Mouse (Mus musculus): ENCODE measurements around the gene Tacc2. TPM values are rescaled to one million over a fixed set of nuclear protein-coding genes. Genes with fewer than 3 reads are reported as not detected.

Tacc2 gene
- polyA plus RNA-seq, 1 experiment, result 43.4 TPM

- Histone ChIP-seq H3K4me1 (ENCODE audit: control insufficient read depth, insufficient read depth, low read length) (peaks cover 24% of the 10 kb centered on the region), H3K4me3 (ENCODE audit: insufficient read depth, low read length) (no peak overlapping the region), H3K27ac (ENCODE audit: insufficient read depth, low read length) (peak overlapping the region; percentile 4)
- TF ChIP-seq POLR2A (IDR thresholded peaks at IDR 0.05; ENCODE audit: low read depth, low read length) (no peak), CTCF (IDR thresholded peaks at IDR 0.05; ENCODE audit: borderline replicate concordance, insufficient read depth, low read length) (no peak)
Observed at GRCm38 (mm10) chr7:130670358-130670757, 93.1 kb downstream of the Tacc2 start.

- TF ChIP-seq POLR2A (IDR thresholded peaks at IDR 0.05; ENCODE audit: low read depth, low read length) (no peak), CTCF (IDR thresholded peaks at IDR 0.05; ENCODE audit: borderline replicate concordance, insufficient read depth, low read length) (no peak)
- no peak overlapping the region for H3K4me3 ChIP-seq (ENCODE audit: insufficient read depth, low read length)
- H3K27ac ChIP-seq (ENCODE audit: insufficient read depth, low read length), result peak overlapping the region; percentile 12
- H3K4me1 ChIP-seq (ENCODE audit: control insufficient read depth, insufficient read depth, low read length), result peaks cover 24% of the 10 kb centered on the region
Observed at GRCm38 (mm10) chr7:130671301-130671700, 94.1 kb downstream of the Tacc2 start.

DNA sequence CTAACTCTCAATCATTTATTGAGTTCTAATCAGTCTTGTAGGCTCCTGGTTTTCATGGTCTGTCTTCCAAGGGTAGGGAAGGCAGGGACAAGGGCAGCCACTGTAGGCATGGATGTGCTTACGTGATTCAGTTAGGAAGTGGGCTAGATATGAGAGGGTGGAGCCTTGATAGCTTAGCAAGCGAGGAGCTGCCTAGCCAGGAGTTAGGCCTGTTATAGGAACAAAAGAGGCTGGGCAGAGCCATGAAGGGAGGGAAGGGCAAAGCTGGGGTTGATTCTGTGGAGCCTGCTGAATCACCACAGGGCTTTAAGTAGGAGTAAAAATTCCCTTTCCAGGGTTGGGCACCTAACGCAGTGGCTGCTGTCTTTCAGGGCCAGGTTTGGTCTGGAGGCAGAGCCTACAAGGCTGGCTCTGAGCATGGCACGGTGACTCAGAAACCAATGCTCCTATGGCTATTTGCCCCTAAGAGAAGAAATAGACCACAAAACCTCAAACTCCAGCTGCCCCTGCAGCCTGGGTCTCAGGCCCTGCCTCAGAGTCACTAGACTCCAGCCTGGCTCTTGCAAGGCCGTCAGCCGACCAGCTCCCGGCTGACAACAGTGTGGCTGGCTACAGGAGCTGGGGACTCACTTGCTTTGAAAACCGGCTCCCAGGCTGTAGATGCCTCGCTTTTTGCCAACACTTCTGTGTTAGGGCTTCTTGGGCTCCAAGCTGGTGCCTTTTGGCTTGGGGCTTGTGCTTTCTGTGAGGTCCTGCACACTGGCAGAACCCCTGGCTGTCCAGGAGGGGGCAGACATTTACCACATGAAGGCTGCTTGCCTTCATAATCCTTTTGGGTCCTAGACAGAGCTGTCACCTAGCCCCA, 96.2 kb downstream of the Tacc2 start:
- TF ChIP-seq CTCF (IDR thresholded peaks at IDR 0.05; ENCODE audit: borderline replicate concordance, insufficient read depth, low read length) (peak; percentile 75; the same call in 1 of the 2 replicates), POLR2A (IDR thresholded peaks at IDR 0.05; ENCODE audit: low read depth, low read length) (no peak)
- H3K27ac ChIP-seq (ENCODE audit: insufficient read depth, low read length), result peak overlapping the region; percentile 38
- H3K4me3 ChIP-seq (ENCODE audit: insufficient read depth, low read length), result no peak overlapping the region
- peaks cover 24% of the 10 kb centered on the region for H3K4me1 ChIP-seq (ENCODE audit: control insufficient read depth, insufficient read depth, low read length)

- Histone ChIP-seq H3K4me1 (ENCODE audit: control insufficient read depth, insufficient read depth, low read length) (peaks cover 17% of the 10 kb centered on the region), H3K27ac (ENCODE audit: insufficient read depth, low read length) (no peak overlapping the region), H3K4me3 (ENCODE audit: insufficient read depth, low read length) (no peak overlapping the region)
- TF ChIP-seq POLR2A (IDR thresholded peaks at IDR 0.05; ENCODE audit: low read depth, low read length) (no peak), CTCF (IDR thresholded peaks at IDR 0.05; ENCODE audit: borderline replicate concordance, insufficient read depth, low read length) (no peak)
Observed at GRCm38 (mm10) chr7:130674526-130674925, 97.3 kb downstream of the Tacc2 start.

DNA sequence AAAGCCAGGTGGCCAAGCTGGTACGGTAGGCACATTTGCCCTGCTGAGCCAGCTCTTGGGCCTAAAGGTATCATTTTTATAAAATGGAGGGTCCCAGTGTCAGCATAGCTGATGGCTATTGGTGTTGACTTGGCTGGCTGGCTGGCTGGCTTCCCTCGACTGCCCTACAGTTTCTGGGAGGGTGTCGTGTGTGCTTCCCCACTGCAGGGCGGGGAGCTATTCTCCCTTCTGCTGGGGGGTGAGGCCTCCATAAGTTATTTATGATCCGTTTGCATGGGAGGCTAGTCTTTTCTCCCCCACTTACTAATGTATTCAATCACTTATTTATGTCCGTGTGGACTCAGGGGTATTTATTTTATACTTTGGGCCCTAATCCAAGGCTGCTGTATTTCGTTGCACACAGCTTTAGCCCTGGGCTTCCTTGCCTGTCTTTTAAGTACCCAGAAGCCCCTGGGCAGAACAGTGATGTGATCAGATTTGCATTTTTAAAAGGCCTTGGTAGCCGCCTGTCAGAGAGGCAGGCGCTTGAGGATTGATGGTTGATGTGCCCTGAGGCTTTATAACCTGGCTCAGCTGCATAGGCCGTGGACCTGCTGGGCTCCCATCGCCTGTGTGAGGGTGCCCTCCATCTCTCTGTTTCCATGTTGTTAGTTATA, 99.8 kb downstream of the Tacc2 start:
- Histone ChIP-seq H3K4me3 (ENCODE audit: insufficient read depth, low read length) (no peak overlapping the region), H3K27ac (ENCODE audit: insufficient read depth, low read length) (peak overlapping the region; percentile 1; the same call in 1 of the 2 replicates)
- TF ChIP-seq CTCF (IDR thresholded peaks at IDR 0.05; ENCODE audit: borderline replicate concordance, insufficient read depth, low read length), result no peak

GRCm38 (mm10) chr7:130677541-130678274, 100.5 kb downstream of the Tacc2 start:
- Histone ChIP-seq H3K27ac (ENCODE audit: insufficient read depth, low read length) (peak overlapping the region; percentile 12; the same call in 1 of the 2 replicates), H3K4me1 (ENCODE audit: control insufficient read depth, insufficient read depth, low read length) (no peaks in the 10 kb centered on the region), H3K4me3 (ENCODE audit: insufficient read depth, low read length) (no peak overlapping the region)
- TF ChIP-seq CTCF (IDR thresholded peaks at IDR 0.05; ENCODE audit: borderline replicate concordance, insufficient read depth, low read length) (no peak), POLR2A (IDR thresholded peaks at IDR 0.05; ENCODE audit: low read depth, low read length) (no peak)

More for the DNA sequence above, 99.8 kb downstream of the Tacc2 start:
- no peaks in the 10 kb centered on the region for H3K4me1 ChIP-seq (ENCODE audit: control insufficient read depth, insufficient read depth, low read length)

- H3K4me3 ChIP-seq (ENCODE audit: insufficient read depth, low read length), result no peak overlapping the region
- TF ChIP-seq CTCF (IDR thresholded peaks at IDR 0.05; ENCODE audit: borderline replicate concordance, insufficient read depth, low read length), result no peak
- TF ChIP-seq POLR2A (IDR thresholded peaks at IDR 0.05; ENCODE audit: low read depth, low read length), result no peak
- H3K4me1 ChIP-seq (ENCODE audit: control insufficient read depth, insufficient read depth, low read length), result no peaks in the 10 kb centered on the region
- no peak overlapping the region for H3K27ac ChIP-seq (ENCODE audit: insufficient read depth, low read length)
Observed at GRCm38 (mm10) chr7:130678414-130678813, 101.2 kb downstream of the Tacc2 start.

DNA sequence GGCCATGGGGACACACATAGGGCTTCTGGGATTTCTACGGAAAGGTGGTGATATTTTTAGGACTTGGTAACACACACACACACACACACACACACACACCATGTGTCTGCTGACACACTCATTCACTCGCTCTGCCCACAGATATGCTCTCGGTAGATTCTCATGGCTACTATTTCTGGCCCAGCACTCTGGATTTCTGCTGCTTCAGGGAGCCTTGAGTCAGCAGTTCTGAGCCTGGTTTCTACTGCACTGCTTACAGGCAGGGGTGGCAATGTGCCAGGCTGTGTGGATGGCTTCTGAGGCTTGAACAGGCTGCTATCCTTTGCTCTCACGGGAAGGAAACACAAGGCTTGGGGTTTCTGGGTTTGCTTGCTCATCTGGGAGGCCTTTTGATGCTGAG, 104.6 kb downstream of the Tacc2 start:
- Histone ChIP-seq H3K27ac (ENCODE audit: insufficient read depth, low read length) (peak overlapping the region; percentile 0; the same call in 1 of the 2 replicates), H3K4me3 (ENCODE audit: insufficient read depth, low read length) (no peak overlapping the region), H3K4me1 (ENCODE audit: control insufficient read depth, insufficient read depth, low read length) (no peaks in the 10 kb centered on the region)
- TF ChIP-seq CTCF (IDR thresholded peaks at IDR 0.05; ENCODE audit: borderline replicate concordance, insufficient read depth, low read length) (no peak), POLR2A (IDR thresholded peaks at IDR 0.05; ENCODE audit: low read depth, low read length) (no peak)

- Histone ChIP-seq H3K4me3 (ENCODE audit: insufficient read depth, low read length) (no peak overlapping the region), H3K4me1 (ENCODE audit: control insufficient read depth, insufficient read depth, low read length) (no peaks in the 10 kb centered on the region), H3K27ac (ENCODE audit: insufficient read depth, low read length) (no peak overlapping the region)
- no peak for TF ChIP-seq POLR2A (IDR thresholded peaks at IDR 0.05; ENCODE audit: low read depth, low read length)
- no peak for TF ChIP-seq CTCF (IDR thresholded peaks at IDR 0.05; ENCODE audit: borderline replicate concordance, insufficient read depth, low read length)
Observed at GRCm38 (mm10) chr7:130688601-130689000, 111.4 kb downstream of the Tacc2 start.

All from embryonic fibroblast, embryonic 13.5 days (primary cell).